Mouse (Mus musculus) myocyte (in vitro differentiated cells): Measurements from ENCODE around the gene Hist1h2ao. TPM values are rescaled to one million over a fixed set of nuclear protein-coding genes. Genes with fewer than 3 reads are reported as not detected.
"Not testable (repeated sequence)": the region's sequence is repeated elsewhere in the genome, so short reads cannot be mapped to it uniquely, and the experiment has no call there.

Experiments
- H3K27me3 ChIP-seq: one replicate; pipeline ENCODE4 v1.6.1; 2011; ENCODE audit not compliant: control insufficient read depth, insufficient read depth, insufficient read length
- H3K36me3 ChIP-seq: one replicate; pipeline ENCODE4 v1.6.1; 2011; ENCODE audit not compliant: control insufficient read depth, insufficient read depth
- H3K4me2 ChIP-seq: one replicate; pipeline ENCODE4 v1.6.1; 2011; ENCODE audit warnings: low read depth, control low read depth
- H3K4me3 ChIP-seq: one replicate; pipeline ENCODE4 v1.5.1; 2011; ENCODE audit warnings: mild to moderate bottlenecking, control low read depth, moderate library complexity
- H3K79me2 ChIP-seq: one replicate; pipeline ENCODE4 v1.6.1; 2011; ENCODE audit not compliant: control insufficient read depth, insufficient read depth
- H3ac ChIP-seq: one replicate; pipeline ENCODE4 v1.6.1; 2011; ENCODE audit not compliant: control insufficient read depth, insufficient read length
- CEBPB ChIP-seq: IDR thresholded peaks from 2 replicates; pipeline ENCODE4 v1.6.1; 2011; ENCODE audit warnings: mild to moderate bottlenecking, moderate library complexity; ENCODE audit not compliant: poor library complexity, insufficient read depth, severe bottlenecking
- E2F4 ChIP-seq: IDR thresholded peaks from one replicate; pipeline ENCODE4 v1.6.1; 2011; ENCODE audit warnings: mild to moderate bottlenecking, control low read depth, moderate library complexity; ENCODE audit not compliant: insufficient read depth
- MAX ChIP-seq: IDR thresholded peaks from one replicate; pipeline ENCODE4 v1.6.1; 2011; ENCODE audit warnings: low read depth, mild to moderate bottlenecking, control low read depth
- MYOD1 ChIP-seq, 3 experiments: IDR thresholded peaks; one replicate each; pipeline ENCODE4 v1.6.1; 2011; ENCODE audit warnings: control low read depth in 2 of 3, low read depth in 2 of 3, mild to moderate bottlenecking in 2 of 3, moderate library complexity in 1 of 3; ENCODE audit not compliant: insufficient read length in 2 of 3, control insufficient read depth in 1 of 3
- MYOG ChIP-seq, 3 experiments: IDR thresholded peaks; one replicate each; pipeline ENCODE4 v1.6.1; 2011; ENCODE audit warnings: control low read depth in 2 of 3, low read depth in 2 of 3, mild to moderate bottlenecking in 2 of 3; ENCODE audit not compliant: insufficient read length in 2 of 3, control insufficient read depth in 1 of 3, insufficient read depth in 1 of 3
- POLR2A ChIP-seq: IDR thresholded peaks from one replicate; pipeline ENCODE4 v1.6.1; 2011; ENCODE audit warnings: low read depth, mild to moderate bottlenecking, control low read depth, moderate library complexity; ENCODE audit not compliant: insufficient read length
- POLR2AphosphoS2 ChIP-seq: IDR thresholded peaks from one replicate; pipeline ENCODE4 v1.6.1; 2011; ENCODE audit warnings: low read depth, control low read depth; ENCODE audit not compliant: insufficient read length
- REST ChIP-seq: IDR thresholded peaks from one replicate; pipeline ENCODE4 v1.6.1; 2011; ENCODE audit warnings: mild to moderate bottlenecking, control low read depth, moderate library complexity; ENCODE audit not compliant: insufficient read depth, insufficient read length
- SRF ChIP-seq: IDR thresholded peaks from one replicate; pipeline ENCODE4 v1.6.1; 2011; ENCODE audit warnings: low read depth; ENCODE audit not compliant: control insufficient read depth, insufficient read length
- TCF12 ChIP-seq: IDR thresholded peaks from one replicate; pipeline ENCODE4 v1.6.1; 2011; ENCODE audit warnings: mild to moderate bottlenecking, control low read depth; ENCODE audit not compliant: poor library complexity, insufficient read depth, severe bottlenecking
- TCF3 ChIP-seq: IDR thresholded peaks from one replicate; pipeline ENCODE4 v1.6.1; 2011; ENCODE audit warnings: low read depth, control low read depth; ENCODE audit not compliant: insufficient read length
- USF1 ChIP-seq: IDR thresholded peaks from one replicate; pipeline ENCODE4 v1.6.1; 2011; ENCODE audit warnings: low read depth, mild to moderate bottlenecking, control low read depth, moderate library complexity
- polyA plus RNA-seq: library from polyadenylated mRNA; unstranded; fragments of >200 nt; fragmentation: generic; extraction: Trizol; gene quantifications from one replicate; pipeline ENCODE4 v1.2.1, GENCODE M21; 2012; ENCODE audit warnings: missing spikeins

Gene Hist1h2ao
- polyA plus RNA-seq, 1 experiment: not detected

DNA sequence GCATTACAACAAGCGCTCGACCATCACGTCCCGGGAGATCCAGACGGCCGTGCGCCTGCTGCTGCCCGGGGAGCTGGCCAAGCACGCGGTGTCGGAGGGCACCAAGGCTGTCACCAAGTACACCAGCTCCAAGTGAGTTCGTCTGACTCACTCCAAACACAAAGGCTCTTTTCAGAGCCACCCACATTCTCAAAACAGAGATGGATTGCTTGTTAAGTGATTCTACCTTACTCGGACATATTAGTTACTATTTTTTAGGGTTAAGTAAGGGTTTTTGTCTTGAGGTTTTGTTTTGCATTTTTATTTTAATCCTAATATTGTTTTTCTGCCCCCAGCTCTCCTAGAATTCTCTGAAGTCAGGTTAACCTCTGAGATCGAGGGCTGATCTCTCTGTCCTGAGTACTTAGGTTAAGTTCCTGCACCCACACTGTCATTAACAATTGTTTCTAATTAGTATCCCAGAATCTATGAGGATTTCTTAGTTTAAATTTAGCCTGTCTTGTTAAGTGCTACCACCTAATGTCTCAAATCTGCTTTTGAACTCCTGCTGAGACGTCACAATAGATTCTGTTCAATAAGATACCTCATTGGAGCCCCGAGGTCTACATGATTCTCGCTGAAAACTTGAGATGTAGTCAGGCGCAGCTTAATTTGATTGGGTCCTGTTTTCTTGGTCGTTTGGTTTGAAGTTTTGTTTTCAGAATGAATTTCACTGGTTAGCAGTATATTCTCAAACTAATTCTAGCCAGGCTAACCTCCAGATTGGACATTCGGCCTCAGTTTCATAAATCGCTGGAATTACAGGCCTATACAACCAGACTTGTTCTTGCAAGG, 22.3 kb upstream of the Hist1h2ao start:
- no peaks in the 10 kb centered on the region for H3K27me3 ChIP-seq
- no peak overlapping the region for H3ac ChIP-seq
- H3K36me3 ChIP-seq: no peaks in the 10 kb centered on the region
- peak overlapping the region; percentile 12 for H3K4me3 ChIP-seq
- TF ChIP-seq POLR2AphosphoS2: no peak
- TF ChIP-seq MAX: no peak
- no peak for TF ChIP-seq MYOD1 (IDR thresholded peaks at IDR 0.05; ENCODE audit: control insufficient read depth in 1 of 3, insufficient read length in 2 of 3, low read depth in 2 of 3)
- no peak for TF ChIP-seq TCF3
- TF ChIP-seq E2F4: no peak
- TF ChIP-seq SRF: no peak
- no peak for TF ChIP-seq TCF12
- TF ChIP-seq MYOG (IDR thresholded peaks at IDR 0.05; ENCODE audit: control insufficient read depth in 1 of 3, insufficient read depth in 1 of 3, insufficient read length in 2 of 3, low read depth in 2 of 3): no peak
- no peak for TF ChIP-seq POLR2A
- TF ChIP-seq CEBPB: no peak
- TF ChIP-seq REST: no peak
- no peak for TF ChIP-seq USF1
- H3K4me2 ChIP-seq: peak overlapping the region; percentile 70
- H3K79me2 ChIP-seq: no peaks in the 10 kb centered on the region

DNA sequence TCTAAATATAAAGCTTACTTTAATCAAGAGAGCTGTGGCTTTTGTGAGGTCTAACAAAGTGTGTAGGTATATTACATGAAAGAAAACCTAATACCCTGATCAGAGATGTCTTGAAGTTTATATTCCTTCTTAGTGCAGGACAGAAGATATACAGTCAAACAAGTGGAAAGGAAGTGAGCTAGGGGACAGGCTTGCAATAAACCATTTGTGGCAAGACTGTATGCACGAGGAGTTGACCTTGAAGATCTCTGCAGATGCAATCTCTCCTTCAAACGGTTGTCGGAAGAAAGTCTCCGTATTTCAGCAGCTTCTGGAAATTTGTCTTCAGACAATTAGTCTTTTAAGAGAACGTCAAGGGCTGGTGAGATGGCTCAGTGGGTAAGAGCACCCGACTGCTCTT, 20.3 kb upstream of the Hist1h2ao start:
- Histone ChIP-seq H3K27me3 (no peaks in the 10 kb centered on the region), H3K4me2 (no peak overlapping the region), H3K79me2 (no peaks in the 10 kb centered on the region), H3K36me3 (no peaks in the 10 kb centered on the region), H3K4me3 (no peak overlapping the region), H3ac (no peak overlapping the region)
- no peak for TF ChIP-seq TCF12
- no peak for TF ChIP-seq E2F4
- TF ChIP-seq POLR2AphosphoS2: no peak
- no peak for TF ChIP-seq REST
- TF ChIP-seq MYOD1 (IDR thresholded peaks at IDR 0.05; ENCODE audit: control insufficient read depth in 1 of 3, insufficient read length in 2 of 3, low read depth in 2 of 3): no peak
- no peak for TF ChIP-seq MYOG (IDR thresholded peaks at IDR 0.05; ENCODE audit: control insufficient read depth in 1 of 3, insufficient read depth in 1 of 3, insufficient read length in 2 of 3, low read depth in 2 of 3)
- no peak for TF ChIP-seq USF1
- no peak for TF ChIP-seq MAX
- no peak for TF ChIP-seq POLR2A

DNA sequence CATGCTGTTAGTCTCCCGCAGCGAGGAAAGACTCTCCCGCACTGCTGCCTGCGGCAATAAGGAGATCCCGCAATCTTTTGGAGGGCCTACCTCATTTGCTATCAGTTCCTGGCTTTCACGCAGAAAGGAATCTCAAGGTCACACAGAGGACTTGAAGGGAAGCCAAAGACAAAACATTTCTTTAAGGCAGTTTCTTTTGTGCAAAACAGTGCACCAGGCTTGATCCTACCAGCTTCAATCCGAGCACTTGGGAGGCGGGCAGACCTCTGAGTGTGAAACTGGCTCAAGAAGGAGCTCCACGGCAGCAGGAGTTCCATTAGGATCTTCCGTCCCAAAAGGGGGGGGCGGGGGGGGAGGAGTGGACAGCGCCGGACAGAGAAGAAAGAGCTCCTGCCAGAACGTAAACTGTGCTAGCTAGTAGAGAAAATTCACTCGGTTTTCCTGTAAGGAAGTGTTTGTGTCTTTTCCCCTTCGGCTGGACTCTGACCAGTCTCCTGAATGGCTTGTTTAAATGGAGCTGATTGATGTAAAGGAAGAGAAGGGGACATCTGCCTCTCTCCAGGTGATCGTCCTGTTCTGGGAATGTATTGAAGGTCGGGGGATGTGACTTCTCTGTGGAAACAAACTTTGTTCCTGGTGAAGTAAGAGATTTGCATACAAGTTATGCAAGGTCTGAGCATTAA, 19.5 kb upstream of the Hist1h2ao start:
- no peak overlapping the region for H3ac ChIP-seq
- peak overlapping the region; percentile 12 for H3K4me2 ChIP-seq
- H3K27me3 ChIP-seq: no peaks in the 10 kb centered on the region
- H3K36me3 ChIP-seq: no peaks in the 10 kb centered on the region
- H3K4me3 ChIP-seq: no peak overlapping the region
- no peaks in the 10 kb centered on the region for H3K79me2 ChIP-seq
- no peak for TF ChIP-seq REST
- TF ChIP-seq MYOG (IDR thresholded peaks at IDR 0.05; ENCODE audit: control insufficient read depth in 1 of 3, insufficient read depth in 1 of 3, insufficient read length in 2 of 3, low read depth in 2 of 3): no peak
- TF ChIP-seq MYOD1 (IDR thresholded peaks at IDR 0.05; ENCODE audit: control insufficient read depth in 1 of 3, insufficient read length in 2 of 3, low read depth in 2 of 3): no peak
- TF ChIP-seq MAX: no peak
- no peak for TF ChIP-seq POLR2A
- TF ChIP-seq SRF: no peak
- no peak for TF ChIP-seq CEBPB
- TF ChIP-seq TCF12: no peak
- TF ChIP-seq E2F4: no peak
- no peak for TF ChIP-seq USF1
- no peak for TF ChIP-seq POLR2AphosphoS2

DNA sequence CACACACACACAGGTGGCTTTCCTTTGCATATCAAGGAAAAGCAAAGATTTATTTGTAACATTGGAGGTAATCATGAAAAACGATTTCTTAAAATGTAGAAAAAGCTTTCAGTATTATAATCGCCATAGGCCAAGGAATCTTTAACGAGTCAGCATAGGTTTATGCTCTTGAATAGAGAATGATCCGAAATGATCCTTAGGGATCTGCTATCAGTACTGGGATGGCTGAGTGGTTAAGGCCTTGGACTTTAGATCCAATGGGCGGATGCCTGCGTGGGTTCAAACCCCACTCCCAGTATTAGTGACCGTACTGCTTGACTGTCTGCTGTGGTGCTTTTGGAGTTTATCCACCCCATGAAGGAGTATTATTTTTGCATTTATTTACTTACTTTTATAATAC, 14.7 kb upstream of the Hist1h2ao start:
- Histone ChIP-seq H3K36me3 (no peaks in the 10 kb centered on the region), H3K4me3 (no peak overlapping the region), H3K27me3 (no peaks in the 10 kb centered on the region), H3K79me2 (no peaks in the 10 kb centered on the region), H3K4me2 (no peak overlapping the region), H3ac (no peak overlapping the region)
- TF ChIP-seq REST (no peak), MAX (no peak), POLR2AphosphoS2 (no peak), POLR2A (no peak), TCF3 (no peak), TCF12 (no peak), CEBPB (no peak), MYOD1 (IDR thresholded peaks at IDR 0.05; ENCODE audit: control insufficient read depth in 1 of 3, insufficient read length in 2 of 3, low read depth in 2 of 3) (no peak), MYOG (IDR thresholded peaks at IDR 0.05; ENCODE audit: control insufficient read depth in 1 of 3, insufficient read depth in 1 of 3, insufficient read length in 2 of 3, low read depth in 2 of 3) (no peak), SRF (no peak), USF1 (no peak), E2F4 (no peak)

DNA sequence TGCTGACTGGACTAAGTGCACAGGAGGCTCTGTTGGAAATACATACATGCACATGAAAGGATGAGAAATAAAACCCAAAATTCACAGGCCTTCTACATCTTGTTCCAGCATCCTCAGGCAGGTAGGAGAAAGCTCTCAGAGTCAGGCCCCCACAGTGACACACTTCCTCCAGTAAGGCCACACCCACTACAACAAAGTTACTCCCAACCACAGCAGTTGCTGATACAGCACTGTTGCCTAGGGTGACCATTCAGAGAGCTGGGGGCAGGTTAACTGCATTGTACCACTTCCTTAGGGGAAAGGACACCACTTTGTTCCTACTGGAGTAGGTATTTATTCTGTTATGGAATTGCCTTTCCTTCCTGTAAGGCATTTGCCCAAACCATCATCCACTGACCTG, 13.1 kb upstream of the Hist1h2ao start:
- not testable (repeated sequence) for H3ac ChIP-seq, H3K4me3 ChIP-seq, H3K79me2 ChIP-seq, H3K27me3 ChIP-seq, H3K36me3 ChIP-seq, H3K4me2 ChIP-seq

DNA sequence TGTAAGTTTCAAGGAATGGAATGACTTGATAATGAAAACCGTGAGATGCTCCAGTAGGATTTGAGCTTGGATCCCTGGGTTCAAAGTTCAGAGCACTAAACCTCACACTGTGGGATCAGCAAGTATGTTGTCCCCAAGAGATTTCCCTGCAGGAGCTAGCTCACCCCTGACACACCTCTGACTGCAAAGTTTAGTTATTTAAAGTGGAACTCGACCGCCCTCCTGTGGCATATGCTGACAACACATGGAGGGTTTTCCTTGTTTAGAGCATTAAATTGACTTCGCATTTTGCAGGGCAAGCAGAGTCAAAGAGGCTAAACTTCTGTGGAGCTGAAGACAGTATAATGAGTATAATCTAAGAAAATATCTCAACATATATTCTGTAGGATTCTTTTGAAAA, 7.2 kb upstream of the Hist1h2ao start:
- H3K36me3 ChIP-seq, H3K27me3 ChIP-seq, H3K4me3 ChIP-seq, H3K79me2 ChIP-seq, H3K4me2 ChIP-seq, H3ac ChIP-seq: not testable (repeated sequence)

DNA sequence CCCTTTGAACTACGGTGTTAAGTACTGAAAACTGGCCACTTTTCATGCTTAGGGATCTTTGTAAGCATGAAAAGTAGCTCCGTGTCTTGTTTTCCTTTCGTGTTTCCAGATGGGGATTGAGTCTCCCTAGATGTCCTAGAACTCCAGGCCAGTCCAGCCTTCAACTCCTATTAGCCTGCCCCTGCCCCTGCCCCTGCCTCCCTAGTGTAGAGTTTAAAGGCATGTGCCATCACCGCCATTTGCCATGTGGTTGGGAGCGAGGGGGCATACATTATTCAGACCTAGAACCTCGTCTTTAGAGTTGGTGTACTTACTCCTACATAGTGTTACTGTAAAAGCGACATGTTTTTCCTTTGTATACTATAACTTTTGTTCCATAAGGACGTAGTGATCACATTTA, 809 bp downstream of the Hist1h2ao start:
- not testable (repeated sequence) for H3K79me2 ChIP-seq, H3K4me3 ChIP-seq, H3K4me2 ChIP-seq, H3K36me3 ChIP-seq, H3ac ChIP-seq, H3K27me3 ChIP-seq

DNA sequence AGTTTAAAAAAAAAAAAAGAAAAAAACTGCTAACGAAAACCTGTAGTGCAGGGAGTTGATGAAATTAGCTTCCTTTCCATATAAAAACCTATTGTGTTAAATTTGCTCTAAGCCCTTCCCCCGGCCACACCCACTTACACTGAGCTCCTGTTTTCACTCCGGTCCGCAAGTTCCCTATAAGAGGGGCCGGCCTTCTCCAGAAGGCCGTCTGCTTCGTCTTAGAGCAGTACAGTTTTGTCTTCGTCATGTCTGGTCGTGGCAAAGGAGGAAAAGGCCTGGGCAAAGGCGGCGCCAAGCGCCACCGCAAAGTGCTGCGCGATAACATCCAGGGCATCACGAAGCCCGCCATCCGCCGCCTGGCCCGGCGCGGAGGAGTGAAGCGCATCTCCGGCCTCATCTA, 1.3 kb downstream of the Hist1h2ao start, which contains the start of gene Hist1h4m:
Gene Hist1h4m, plus strand, starts transcription at position 208 of the 400 bp plus-strand sequence.
- not testable (repeated sequence) for H3ac ChIP-seq, H3K4me3 ChIP-seq, H3K36me3 ChIP-seq, H3K79me2 ChIP-seq, H3K27me3 ChIP-seq
- H3K4me2 ChIP-seq: peak within 1 kb of the TSS; percentile 50
